In the genomic region with DNA sequence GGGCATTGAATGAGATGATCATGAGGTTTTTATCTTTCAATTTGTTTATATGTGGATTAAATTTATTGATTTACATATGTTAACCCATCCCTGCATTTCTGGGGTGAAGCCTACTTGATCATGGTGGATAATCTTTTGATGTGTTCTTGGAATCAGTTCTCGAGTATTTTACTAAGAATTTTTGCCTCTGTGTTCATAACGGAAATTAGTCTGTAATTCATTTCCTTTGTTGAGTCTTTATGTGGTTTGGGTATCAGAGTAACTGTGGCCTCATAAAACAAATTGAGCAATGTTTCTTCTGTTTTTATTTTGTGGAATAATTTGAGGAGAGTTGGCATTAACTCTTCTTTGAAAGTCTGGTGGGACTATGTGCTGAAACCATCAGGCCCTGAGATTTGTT, we compare ENCODE assay signal across 15 mouse cellular contexts.
"Had no signal": no experiment of that assay in that cellular context is flagged by ENCODE, and none has a peak within 500 bp of the region (broad histone marks: within the 10 kb centered on the region; RNA-seq: fewer than 3 reads in every experiment).

No protein-coding gene starts in this region.

- H3K27me3 ChIP-seq: midbrain, embryonic 12.5 days; neural tube, embryonic 12.5 days; stomach, embryonic 15.5 days had no signal

- ATAC-seq: midbrain, embryonic 16.5 days had no signal

- H3K4me1 ChIP-seq: midbrain, embryonic 10.5 days; midbrain, embryonic 12.5 days; neural tube, embryonic 12.5 days; stomach, embryonic 15.5 days had no signal

- H3K4me2 ChIP-seq: lung, embryonic 14.5 days; midbrain, embryonic 12.5 days; neural tube, embryonic 12.5 days; stomach, embryonic 15.5 days had no signal

- H3K9ac ChIP-seq: lung, embryonic 14.5 days; midbrain, embryonic 12.5 days; neural tube, embryonic 12.5 days; stomach, embryonic 15.5 days had no signal

- H3K9me3 ChIP-seq: midbrain, embryonic 10.5 days; midbrain, embryonic 12.5 days; neural tube, embryonic 12.5 days; stomach, embryonic 15.5 days had no signal

- H3K36me3 ChIP-seq: midbrain, embryonic 10.5 days; midbrain, embryonic 12.5 days; neural tube, embryonic 12.5 days; stomach, embryonic 15.5 days had no signal

- DNase-seq: lung, embryonic 14.5 days; lung, postnatal 10 days; lung, postnatal 4 days; midbrain, embryonic 14.5 days; right cerebral cortex, postnatal 14 days; thymus, adult 2 months; thymus, postnatal 25 days; thymus, postnatal 4 days had no signal

- H3K4me3 ChIP-seq: midbrain, embryonic 10.5 days; midbrain, embryonic 12.5 days; myocyte; neural tube, embryonic 12.5 days; stomach, embryonic 15.5 days had no signal

- H3K27ac ChIP-seq: midbrain, embryonic 10.5 days; midbrain, embryonic 12.5 days; neural tube, embryonic 12.5 days; stomach, embryonic 15.5 days; stomach, postnatal 0 days had no signal
